18 mouse cellular contexts compared by ENCODE assay signal in the genomic region with DNA sequence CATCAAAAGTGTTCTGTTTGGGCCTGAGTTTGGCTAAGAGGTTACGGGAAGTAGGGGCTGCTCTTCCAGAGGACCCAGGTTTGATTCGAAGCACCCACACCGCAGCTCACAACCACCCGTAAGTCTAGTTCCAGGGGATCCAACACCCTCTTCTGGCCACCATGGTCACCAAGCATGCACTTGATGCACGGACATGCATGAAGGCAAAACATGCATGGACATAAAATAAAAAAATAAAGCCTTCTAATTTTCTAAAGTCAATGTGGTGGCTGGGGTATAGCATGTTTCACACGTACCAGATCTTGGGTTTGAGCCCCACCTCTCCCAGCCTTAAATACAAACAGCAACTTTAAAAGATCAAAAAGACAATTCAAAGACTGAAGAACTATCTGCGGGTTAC. TPM values are rescaled to one million over a fixed set of nuclear protein-coding genes. Genes with fewer than 3 reads are reported as not detected.
"Had no signal": no experiment of that assay in that cellular context is flagged by ENCODE, and none has a peak within 500 bp of the region (broad histone marks: within the 10 kb centered on the region; RNA-seq: fewer than 3 reads in every experiment).

No protein-coding gene starts in this region.

- H3K36me3 ChIP-seq: midbrain, embryonic 10.5 days; midbrain, embryonic 13.5 days; neural tube, embryonic 13.5 days; neural tube, embryonic 15.5 days had no signal

- H3K4me1 ChIP-seq: midbrain, embryonic 10.5 days had no signal

- H3K4me2 ChIP-seq: lung, embryonic 14.5 days; midbrain, embryonic 13.5 days; neural tube, embryonic 13.5 days; neural tube, embryonic 15.5 days had no signal

- H3K4me3 ChIP-seq: midbrain, embryonic 10.5 days; midbrain, embryonic 13.5 days; myocyte; neural tube, embryonic 13.5 days; neural tube, embryonic 15.5 days had no signal

- H3K27me3 ChIP-seq: midbrain, embryonic 13.5 days; neural tube, embryonic 13.5 days; neural tube, embryonic 15.5 days had no signal

- H3K9me3 ChIP-seq: midbrain, embryonic 10.5 days; midbrain, embryonic 13.5 days; neural tube, embryonic 13.5 days; neural tube, embryonic 15.5 days had no signal

- ATAC-seq: midbrain, embryonic 13.5 days; midbrain, embryonic 16.5 days had no signal

- H3K9ac ChIP-seq: lung, embryonic 14.5 days; midbrain, embryonic 13.5 days; neural tube, embryonic 13.5 days; neural tube, embryonic 15.5 days had no signal

- DNase-seq: lung, embryonic 14.5 days; lung, postnatal 10 days; lung, postnatal 4 days; retina, postnatal 1 day; right cerebral cortex, adult 18-20 months; right cerebral cortex, postnatal 25 days; right cerebral cortex, postnatal 4 days; spleen, adult 18-20 months; thymus, adult 18-20 months; thymus, postnatal 14 days; thymus, postnatal 36 days had no signal

- H3K27ac ChIP-seq: midbrain, embryonic 10.5 days; midbrain, embryonic 13.5 days; neural tube, embryonic 13.5 days; neural tube, embryonic 15.5 days had no signal

RNA-seq across cellular contexts. Expression of a gene that starts 35.0 kb away (rescaled TPM):
- polyA plus RNA-seq: small intestine, adult 2 months had no signal
